Mouse (Mus musculus): ENCODE measurements around the gene Cox19.

Gene Cox19

DNA sequence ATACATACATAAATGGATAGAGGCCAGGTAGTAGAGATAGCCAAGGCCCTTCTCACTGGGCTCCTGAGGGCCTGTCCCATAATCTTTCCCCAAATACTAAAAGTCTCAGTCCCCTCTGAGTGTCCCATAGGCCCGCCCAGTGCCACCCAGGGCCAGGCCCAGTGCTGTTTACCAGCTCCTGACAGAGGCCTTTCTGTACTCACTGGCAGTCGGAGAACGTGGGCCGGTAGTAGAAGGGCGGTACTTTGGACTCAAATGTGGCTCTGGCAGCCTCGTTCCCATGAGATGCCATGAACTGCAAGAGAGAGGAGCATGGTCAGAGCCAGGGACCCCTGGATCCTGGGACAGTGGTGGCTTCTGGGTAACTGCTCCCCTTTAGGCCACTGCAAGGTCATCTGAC, 49.1 kb downstream of the Cox19 start:
- intact Hi-C loops (cut with DNase I): no loop called here

DNA sequence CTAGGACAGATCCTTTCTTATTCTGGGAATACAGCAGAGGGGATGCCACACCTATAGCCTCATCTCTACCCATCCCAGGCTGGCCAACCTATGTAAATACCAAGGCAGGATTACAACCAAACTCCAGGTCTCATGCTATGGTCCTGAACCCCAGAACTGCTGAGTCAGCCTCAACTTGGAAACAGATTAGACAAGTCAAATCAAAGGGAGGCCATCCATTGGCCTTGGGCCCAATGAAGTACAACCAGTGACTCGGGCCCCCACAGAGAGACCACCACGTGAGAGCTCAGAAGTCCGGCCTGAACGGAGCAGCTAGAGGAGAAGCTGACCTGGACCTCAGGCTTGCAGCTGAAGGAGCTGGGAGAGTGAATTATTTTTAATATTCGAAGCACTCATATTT, 53.5 kb downstream of the Cox19 start:
- intact Hi-C loops (cut with DNase I): no loop called here

DNA sequence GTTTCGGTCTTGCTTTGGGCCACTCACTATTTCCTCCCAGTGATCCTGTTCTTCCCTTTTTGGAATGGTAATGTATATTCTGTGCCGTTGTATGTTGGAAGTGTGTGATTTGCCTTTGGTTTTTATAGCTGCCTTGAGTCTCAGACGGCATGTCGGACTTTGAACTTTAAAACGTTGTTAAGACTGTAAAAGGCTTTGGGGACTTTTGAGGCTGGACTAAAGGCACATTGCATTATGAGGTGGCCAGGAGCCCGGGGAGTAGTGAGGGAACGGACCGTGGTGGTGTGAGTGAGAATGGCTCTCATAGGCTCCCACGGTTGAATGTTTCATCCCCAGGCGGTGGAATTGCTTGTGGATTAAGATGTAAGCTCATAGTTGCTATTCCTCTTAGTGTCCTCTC, 54.1 kb downstream of the Cox19 start:
- intact Hi-C loops (cut with DNase I): no loop called here

DNA sequence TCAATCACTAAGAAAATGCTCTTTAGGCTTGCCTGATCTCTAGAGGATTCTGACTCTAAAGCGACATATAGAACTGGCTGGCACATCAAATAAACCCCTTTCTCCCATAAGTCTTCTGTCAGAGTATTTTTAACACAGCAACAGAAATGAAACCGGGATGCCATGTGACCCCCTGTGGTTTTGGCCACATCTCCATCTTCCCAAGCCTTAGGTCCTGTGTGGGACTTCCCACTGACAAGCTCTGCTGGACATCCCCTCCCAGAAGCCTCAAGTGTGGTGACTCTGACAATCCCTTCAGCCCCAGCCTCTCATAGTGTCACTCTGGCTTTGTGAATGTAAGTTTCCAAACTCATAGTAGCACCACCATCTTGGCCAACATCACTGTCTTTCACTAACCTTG, 57.1 kb downstream of the Cox19 start:
- intact Hi-C loops (cut with DNase I): no loop called here

DNA sequence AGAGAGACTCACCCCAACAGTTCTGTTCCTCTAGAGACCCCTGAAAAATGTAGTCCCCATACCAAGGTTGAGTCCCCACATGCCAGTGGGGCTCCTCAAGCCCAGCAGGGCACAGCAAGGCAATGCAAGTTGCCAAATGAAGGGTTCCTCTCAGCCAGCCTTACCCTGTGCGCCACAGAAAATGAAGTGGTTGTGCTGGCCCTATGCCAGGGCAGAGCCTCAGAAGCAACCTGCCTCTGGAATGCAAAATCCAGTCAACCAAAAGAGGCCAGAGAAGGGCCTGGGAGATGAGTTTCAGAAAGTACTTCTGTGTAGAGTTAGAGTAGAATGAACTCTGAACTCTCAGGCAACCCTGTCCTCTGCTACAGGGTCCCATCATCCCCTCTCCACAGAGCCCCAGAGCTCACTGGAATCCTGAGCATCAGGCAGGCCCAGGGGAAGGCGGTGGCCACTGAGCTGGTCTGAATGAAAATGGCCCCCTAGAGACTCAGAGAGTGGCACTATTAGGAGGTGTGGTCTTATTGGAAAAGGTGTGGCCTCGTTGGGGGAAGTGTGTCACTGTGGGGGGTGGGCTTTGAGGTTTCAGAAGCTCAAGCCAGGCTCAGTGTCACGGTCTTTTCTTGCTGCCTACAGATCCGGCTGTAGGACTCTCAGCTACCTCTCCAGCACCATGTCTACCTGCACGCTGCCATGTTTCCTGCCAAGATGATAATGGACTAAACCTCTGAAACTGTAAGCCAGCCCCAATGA, 59.2 kb downstream of the Cox19 start:
- intact Hi-C loops (cut with DNase I): no loop called here

DNA sequence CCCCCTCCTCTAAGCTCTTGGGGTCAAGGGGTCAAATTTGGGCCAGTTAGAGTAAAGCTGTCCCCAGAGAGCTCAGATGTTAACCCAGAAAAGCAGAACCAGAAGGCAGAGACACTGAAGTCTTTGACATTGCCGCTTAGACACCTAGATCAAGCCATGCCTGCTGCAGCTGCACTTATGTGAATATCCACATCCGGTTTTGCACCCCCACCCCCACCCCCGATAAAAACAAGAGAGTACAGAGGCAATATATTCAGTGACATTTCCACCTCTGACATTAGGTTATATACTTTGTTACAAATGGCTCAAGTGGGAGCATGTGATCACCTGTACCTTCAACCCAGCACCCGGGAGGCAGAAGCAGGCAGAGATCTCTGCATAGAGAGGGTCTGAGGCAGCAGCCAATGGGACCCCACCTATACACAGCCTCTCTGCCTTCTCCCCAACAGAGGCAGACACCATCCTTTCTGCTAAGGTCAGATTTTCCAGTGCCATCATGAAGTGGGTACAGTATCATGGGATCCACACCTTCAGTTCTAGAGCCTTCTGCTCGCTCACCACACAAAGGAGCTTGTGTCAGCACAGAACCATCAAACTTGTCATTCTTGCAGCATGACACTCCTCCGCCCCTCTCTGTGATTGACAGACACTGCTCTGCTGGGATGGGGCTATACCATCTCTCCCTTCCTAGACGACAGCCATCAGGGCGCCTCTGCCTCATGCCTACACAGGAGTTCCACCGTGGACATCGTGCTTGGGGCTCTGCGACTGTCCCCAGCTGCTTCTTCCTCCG, 60.6 kb downstream of the Cox19 start:
- intact Hi-C loops (cut with DNase I): no loop called here

DNA sequence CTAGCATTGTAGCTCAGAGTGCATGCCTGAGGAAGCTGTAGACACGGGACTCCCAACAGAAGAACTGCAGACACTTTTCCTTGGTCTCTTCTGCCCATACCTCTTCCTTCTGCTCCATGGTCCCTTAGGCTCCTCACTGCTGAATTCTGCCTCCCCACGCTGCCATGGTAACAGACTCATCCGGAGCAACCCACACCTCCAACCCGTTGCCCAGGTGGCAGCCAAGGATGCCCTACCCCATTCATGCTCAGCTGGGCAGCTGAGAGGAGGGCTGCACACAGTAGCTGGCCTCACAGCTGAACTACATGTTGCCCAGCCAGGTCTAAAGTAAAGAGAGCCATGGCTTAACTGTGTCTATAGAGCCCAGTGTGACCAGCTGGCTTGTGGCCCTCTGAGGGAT, 62.6 kb downstream of the Cox19 start:
- intact Hi-C loops (cut with DNase I): no loop called here

DNA sequence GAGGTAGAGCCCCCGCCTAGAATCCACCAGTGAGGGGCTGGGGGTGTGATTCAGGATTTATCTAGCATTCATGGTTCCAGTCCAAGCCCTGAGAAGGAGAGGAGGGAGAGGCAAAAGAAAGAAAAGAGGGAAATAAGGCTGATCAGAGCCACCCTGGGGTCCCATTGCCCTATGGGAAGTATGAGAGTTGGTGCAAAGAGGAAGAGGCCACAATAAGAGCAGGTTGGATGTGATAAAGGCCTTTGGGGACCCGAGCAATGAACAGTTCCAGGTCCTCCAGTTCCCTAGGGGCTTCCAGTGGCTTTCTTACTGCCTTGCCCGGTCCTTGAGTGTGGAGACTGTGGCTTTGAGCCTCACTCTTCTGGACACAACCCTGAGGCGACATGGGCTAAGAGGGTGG, 63.4 kb downstream of the Cox19 start:
- intact Hi-C loops (cut with DNase I): no loop called here

DNA sequence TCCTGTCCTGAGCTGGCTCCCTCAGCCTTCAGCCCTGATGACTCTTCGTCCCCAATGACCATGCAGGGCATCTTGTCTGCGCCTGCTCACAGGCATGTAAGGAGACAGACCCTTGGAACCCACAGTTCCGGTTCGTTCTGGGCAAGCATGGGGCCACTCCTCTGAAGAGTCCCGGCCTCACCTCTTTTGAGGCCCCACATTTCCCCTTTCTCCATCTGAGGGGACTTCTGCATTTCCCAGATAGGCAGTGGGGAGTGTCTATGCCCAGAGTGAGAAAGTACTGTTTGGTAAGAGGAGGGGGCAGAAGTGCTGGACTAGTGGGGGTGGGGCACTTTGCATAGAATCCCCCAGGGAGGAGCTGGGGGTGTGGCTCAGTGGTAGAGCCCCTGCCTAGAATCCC, 64.1 kb downstream of the Cox19 start:
- intact Hi-C loops (cut with DNase I): no loop called here

Small RNA genes within 50 kb of the gene (microRNA-seq; reads per million reads assigned to microRNA genes)
- gene Mir339: 319 to 379 reads per million in 2 experiments
